Mouse (Mus musculus) stomach, embryonic 15.5 days (tissue): Measurements from ENCODE around the gene Smarca2. TPM values are rescaled to one million over a fixed set of nuclear protein-coding genes. Genes with fewer than 3 reads are reported as not detected.
"Not testable (repeated sequence)": the region's sequence is repeated elsewhere in the genome, so short reads cannot be mapped to it uniquely, and the experiment has no call there.

Experiments
- ATAC-seq: fragments of 200-750 bp; cut with Nextera tagmentation; 2 replicates; pipeline ENCODE4 v1.8.0; 2017; ENCODE audit warnings: low read depth, moderate number of reproducible peaks, moderate TSS enrichment; ENCODE audit not compliant: insufficient read depth, low FRiP score
- H3K27ac ChIP-seq: fragments of 300-500 bp; sonication (generic); 2 replicates; pipeline ENCODE4 v1.5.1; 2015; ENCODE audit warnings: mild to moderate bottlenecking, inconsistent platforms
- H3K27me3 ChIP-seq: fragments of 300-500 bp; sonication (generic); replicated peaks from 2 replicates; pipeline ENCODE4 v1.6.1; 2015; ENCODE audit warnings: inconsistent platforms
- H3K36me3 ChIP-seq: fragments of 300-500 bp; sonication (generic); 2 replicates; pipeline ENCODE4 v1.6.1; 2015; ENCODE audit warnings: inconsistent platforms
- H3K4me1 ChIP-seq: fragments of 300-500 bp; sonication (generic); 2 replicates; pipeline ENCODE4 v1.6.1; 2015; ENCODE audit warnings: inconsistent platforms
- H3K4me2 ChIP-seq: fragments of 300-500 bp; sonication (generic); 2 replicates; pipeline ENCODE4 v1.6.1; 2015; ENCODE audit warnings: mild to moderate bottlenecking, inconsistent platforms
- H3K4me3 ChIP-seq: fragments of 300-500 bp; sonication (generic); replicated peaks from 2 replicates; pipeline ENCODE4 v1.5.1; 2015; ENCODE audit warnings: inconsistent platforms
- H3K9ac ChIP-seq: fragments of 300-500 bp; sonication (generic); 2 replicates; pipeline ENCODE4 v1.6.1; 2015; ENCODE audit warnings: inconsistent platforms
- H3K9me3 ChIP-seq: fragments of 300-500 bp; sonication (generic); 2 replicates; pipeline ENCODE4 v1.6.1; 2016; ENCODE audit warnings: inconsistent platforms
- WGBS: fragments of 180-500 bp; shearing (Covaris S2); methylation state at CpG from one replicate; pipeline ENCODE4 v1.1.7; 2015; 5-methylcytosine and 5-hydroxymethylcytosine counted together
- polyA plus RNA-seq: library from polyadenylated mRNA; unstranded; fragments of >200 nt; fragmentation: Nextera tagmentation; extraction: Ambion mirVana; gene quantifications from 2 replicates; pipeline ENCODE4 v1.2.1, GENCODE M21; 2015

Gene Smarca2
- polyA plus RNA-seq, 1 experiment from 2014 or later = 46.3 TPM

DNA sequence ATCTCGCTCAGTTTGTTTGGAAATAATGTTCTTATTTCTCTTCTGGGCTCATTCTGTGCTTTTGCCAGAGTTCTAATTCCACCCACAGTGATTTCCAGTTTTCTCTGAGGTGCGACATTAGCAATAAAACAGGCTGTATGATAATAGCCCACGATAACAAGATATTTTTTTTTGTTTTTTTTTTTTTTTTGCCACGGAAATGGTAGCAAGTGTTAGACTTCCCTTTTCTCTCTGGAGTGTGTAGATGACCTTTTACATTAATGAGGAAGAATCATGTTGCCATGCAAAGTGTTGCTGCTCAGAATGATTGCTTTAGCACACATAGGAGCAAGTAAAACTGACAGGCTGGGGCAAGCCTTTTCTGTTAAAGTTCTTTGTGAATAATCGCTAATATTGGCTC lies 61.5 kb downstream of the Smarca2 start:
- Histone ChIP-seq H3K4me1 (no peaks in the 10 kb centered on the region), H3K9ac (no peak overlapping the region), H3K27me3 (no peaks in the 10 kb centered on the region), H3K36me3 (no peaks in the 10 kb centered on the region), H3K27ac (no peak overlapping the region), H3K9me3 (no peaks in the 10 kb centered on the region), H3K4me3 (no peak overlapping the region), H3K4me2 (no peak overlapping the region)
- no peak for ATAC-seq
- WGBS = 68% methylated on average over 5 of the region's 5 CpGs

DNA sequence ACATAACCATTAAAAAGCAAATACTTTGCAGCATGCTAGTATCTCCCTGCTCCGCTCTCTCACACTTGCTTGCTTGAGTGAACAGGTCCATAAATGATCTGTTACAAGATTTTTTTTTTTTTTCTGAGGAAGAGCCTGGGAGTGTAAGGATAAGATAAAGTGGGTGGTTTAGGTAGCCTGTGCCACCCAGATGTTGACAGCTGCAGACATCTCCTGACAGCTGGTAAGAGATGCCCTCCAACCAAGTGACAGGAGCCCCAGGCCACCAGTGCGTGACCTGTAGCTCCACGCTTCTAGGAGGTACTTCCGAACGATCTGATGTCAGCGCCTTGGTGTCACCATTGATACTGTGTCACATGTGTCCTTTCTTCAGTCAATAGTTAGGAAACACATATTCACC lies 65.2 kb downstream of the Smarca2 start:
- 89% methylated on average over 6 of the region's 6 CpGs for WGBS
- no peak overlapping the region for H3K9ac ChIP-seq

DNA sequence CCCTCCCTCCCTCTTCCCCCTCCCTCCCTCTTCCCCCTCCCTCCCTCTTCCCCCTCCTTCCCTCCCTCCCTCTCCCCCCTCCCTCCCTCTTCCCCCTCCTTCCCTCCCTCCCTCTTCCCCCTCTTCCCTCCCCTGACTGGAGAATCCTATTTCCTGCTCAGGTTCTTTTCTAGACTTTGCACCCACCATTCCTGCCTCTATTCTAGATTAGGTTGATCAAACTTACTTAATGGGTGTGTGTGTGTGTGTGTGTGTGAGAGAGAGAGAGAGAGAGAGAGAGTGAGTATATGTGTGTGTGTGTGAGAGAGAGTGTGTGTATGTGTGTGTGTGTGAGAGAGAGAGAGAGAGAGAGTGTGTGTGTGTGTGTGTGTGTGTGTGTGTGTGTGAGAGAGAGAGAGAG lies 66.6 kb downstream of the Smarca2 start:
- H3K36me3 ChIP-seq, H3K9me3 ChIP-seq, H3K4me2 ChIP-seq, H3K9ac ChIP-seq, H3K27me3 ChIP-seq, ATAC-seq, H3K4me1 ChIP-seq, H3K4me3 ChIP-seq, H3K27ac ChIP-seq: not testable (repeated sequence)

More for the DNA sequence above, 65.2 kb downstream of the Smarca2 start:
- H3K4me2 ChIP-seq = no peak overlapping the region
- ATAC-seq = no peak
- H3K36me3 ChIP-seq = peaks cover 3% of the 10 kb centered on the region; the same call in 1 of the 2 replicates
- H3K4me3 ChIP-seq = no peak overlapping the region
- H3K27me3 ChIP-seq = no peaks in the 10 kb centered on the region
- H3K27ac ChIP-seq = no peak overlapping the region
- no peaks in the 10 kb centered on the region for H3K4me1 ChIP-seq
- no peaks in the 10 kb centered on the region for H3K9me3 ChIP-seq

DNA sequence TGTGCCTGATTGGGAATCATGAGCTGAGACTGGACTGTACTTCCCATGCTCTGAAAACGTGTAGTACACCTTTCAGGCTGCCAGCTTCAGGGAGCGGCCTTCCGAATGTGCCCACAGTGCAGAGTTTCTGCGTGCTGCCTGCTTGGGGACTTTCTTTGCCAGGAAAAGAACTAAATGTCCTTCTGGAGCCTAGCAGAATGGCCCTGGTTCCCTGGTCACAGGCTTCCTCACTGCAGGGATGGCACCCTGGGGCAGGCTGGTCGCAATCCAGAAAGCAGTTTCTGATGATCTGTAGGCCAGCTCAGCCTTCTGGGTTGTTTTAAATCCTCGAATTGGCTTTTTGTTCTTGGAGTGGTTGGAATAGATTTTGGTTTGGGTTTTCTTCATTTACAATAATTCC lies 71.1 kb downstream of the Smarca2 start:
- H3K4me2 ChIP-seq = no peak overlapping the region
- no peaks in the 10 kb centered on the region for H3K27me3 ChIP-seq
- H3K4me1 ChIP-seq = no peaks in the 10 kb centered on the region
- no peak overlapping the region for H3K4me3 ChIP-seq
- no peaks in the 10 kb centered on the region for H3K9me3 ChIP-seq
- 61% methylated on average over 6 of the region's 6 CpGs for WGBS
- peaks cover 3% of the 10 kb centered on the region; the same call in 1 of the 2 replicates for H3K36me3 ChIP-seq
- no peak overlapping the region for H3K27ac ChIP-seq
- no peak for ATAC-seq
- H3K9ac ChIP-seq = no peak overlapping the region

DNA sequence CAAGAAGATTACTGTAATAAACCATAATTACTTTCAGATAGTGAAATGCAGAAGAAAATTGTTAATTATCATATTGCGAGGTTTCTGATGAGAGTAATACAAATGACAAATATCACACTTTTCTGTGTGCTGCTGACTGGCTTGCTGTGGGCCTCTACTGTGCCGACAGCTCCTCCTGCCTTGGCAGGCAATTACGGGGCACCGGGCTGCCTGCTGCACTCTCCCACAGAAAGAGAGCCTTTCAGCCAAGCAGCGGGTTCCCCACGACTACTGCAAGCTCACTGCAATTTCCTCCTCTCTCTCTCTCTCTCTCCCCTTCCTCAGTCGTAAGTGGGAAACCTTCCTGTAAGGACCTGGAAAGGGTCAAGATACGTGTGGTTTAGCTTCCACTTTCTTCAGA lies 73.7 kb downstream of the Smarca2 start:
- Histone ChIP-seq H3K4me2 (no peak overlapping the region), H3K36me3 (peaks cover 11% of the 10 kb centered on the region), H3K4me3 (no peak overlapping the region)

DNA sequence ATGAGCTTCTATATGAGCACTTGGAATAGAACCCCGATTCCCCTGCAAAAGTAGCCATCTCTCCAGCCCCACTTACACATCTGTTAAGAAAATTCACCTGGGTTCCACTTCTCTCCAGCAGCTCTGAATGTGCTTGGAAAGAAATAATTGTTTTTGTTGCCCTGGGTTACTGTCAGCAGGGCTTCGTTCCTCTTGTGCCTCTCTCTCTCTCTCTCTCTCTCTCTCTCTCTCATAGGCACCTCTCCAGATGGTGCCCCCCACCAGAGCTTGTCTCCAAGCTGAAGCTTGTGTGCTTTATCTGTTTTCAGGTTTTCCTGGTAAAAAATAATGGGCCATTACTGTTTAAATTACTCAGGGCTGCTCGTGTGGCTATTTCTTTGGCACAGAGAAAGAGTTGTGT lies 74.8 kb downstream of the Smarca2 start:
- Histone ChIP-seq H3K27me3 (no peaks in the 10 kb centered on the region), H3K9me3 (no peaks in the 10 kb centered on the region), H3K27ac (no peak overlapping the region), H3K4me2 (no peak overlapping the region), H3K36me3 (peaks cover 8% of the 10 kb centered on the region), H3K4me1 (no peaks in the 10 kb centered on the region), H3K4me3 (no peak overlapping the region), H3K9ac (no peak overlapping the region)
- ATAC-seq = no peak
- 63% methylated on average over 3 of the region's 3 CpGs for WGBS

More for the DNA sequence above, 73.7 kb downstream of the Smarca2 start:
- no peak overlapping the region for H3K27ac ChIP-seq
- no peak for ATAC-seq
- H3K4me1 ChIP-seq = no peaks in the 10 kb centered on the region
- H3K9me3 ChIP-seq = no peaks in the 10 kb centered on the region
- no peaks in the 10 kb centered on the region for H3K27me3 ChIP-seq
- H3K9ac ChIP-seq = no peak overlapping the region
- WGBS = 46% methylated on average over 8 of the region's 8 CpGs

DNA sequence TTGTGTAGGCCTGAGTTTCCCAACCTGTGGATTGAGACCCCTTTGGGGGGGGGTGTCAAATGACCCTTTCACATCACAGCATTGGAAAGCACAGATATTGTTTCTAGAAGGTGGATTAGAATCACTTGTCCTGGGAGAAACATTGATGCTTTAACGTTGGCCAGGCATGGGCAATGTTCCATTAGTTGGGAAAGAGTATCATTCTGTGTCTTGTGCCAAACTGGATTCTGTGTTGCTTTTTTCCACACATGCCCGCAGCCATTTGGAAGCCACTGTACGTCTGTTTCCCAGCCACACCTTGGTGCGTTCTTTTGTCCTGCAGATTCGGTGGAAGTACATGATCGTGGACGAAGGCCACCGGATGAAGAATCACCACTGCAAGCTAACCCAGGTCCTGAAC lies 76.7 kb downstream of the Smarca2 start:
- Histone ChIP-seq H3K36me3 (peaks cover 8% of the 10 kb centered on the region), H3K27ac (no peak overlapping the region), H3K27me3 (no peaks in the 10 kb centered on the region), H3K9ac (no peak overlapping the region), H3K9me3 (no peaks in the 10 kb centered on the region), H3K4me3 (no peak overlapping the region), H3K4me1 (no peaks in the 10 kb centered on the region), H3K4me2 (no peak overlapping the region)
- ATAC-seq = no peak
- 92% methylated on average over 8 of the region's 8 CpGs for WGBS

DNA sequence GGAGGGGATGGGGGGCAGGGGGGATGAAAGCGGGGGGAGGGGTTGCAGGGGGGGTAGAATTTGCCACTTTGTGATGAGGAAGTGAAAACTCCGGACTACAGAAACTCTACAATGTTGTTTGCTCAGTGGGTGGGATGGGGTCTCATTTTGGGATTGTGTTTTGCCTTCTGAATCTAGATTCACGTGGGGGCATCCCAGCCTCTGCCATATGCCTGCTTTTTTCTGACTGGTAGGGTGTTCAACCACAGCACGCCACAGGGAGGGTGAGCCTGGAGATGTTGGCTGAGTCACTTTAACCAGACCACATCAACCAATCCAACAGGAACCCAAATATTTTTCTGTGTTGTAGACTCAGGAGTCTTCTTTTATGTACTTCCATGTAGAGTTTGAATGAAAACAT lies 77.3 kb downstream of the Smarca2 start:
- Histone ChIP-seq H3K27me3 (no peaks in the 10 kb centered on the region), H3K4me2 (no peak overlapping the region), H3K36me3 (peaks cover 8% of the 10 kb centered on the region), H3K4me1 (no peaks in the 10 kb centered on the region), H3K27ac (no peak overlapping the region), H3K4me3 (no peak overlapping the region), H3K9ac (no peak overlapping the region), H3K9me3 (no peaks in the 10 kb centered on the region)
- 89% methylated on average over 4 of the region's 4 CpGs for whole genome bisulfite sequencing
- ATAC-seq = no peak

DNA sequence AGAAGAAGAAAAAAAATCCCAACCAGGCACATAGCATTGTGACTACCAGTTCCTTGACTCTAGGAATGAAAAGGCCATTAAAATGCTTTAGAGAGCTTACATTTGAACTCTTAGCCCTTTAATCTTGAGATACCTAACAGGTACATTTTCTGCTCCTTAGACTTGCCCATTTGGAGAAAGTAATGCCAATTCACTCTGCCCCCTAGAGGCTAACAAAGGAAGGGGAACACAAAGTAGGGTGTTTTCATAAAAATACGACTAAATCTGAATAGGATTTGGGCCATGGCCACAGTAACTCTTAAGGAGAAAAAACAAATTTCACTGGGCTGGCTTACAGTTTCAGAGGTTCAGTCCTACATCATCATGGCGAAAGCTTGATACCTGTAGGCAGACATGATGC lies 77.9 kb downstream of the Smarca2 start:
- Histone ChIP-seq H3K4me3 (no peak overlapping the region), H3K27ac (no peak overlapping the region), H3K4me2 (no peak overlapping the region), H3K36me3 (peaks cover 11% of the 10 kb centered on the region), H3K4me1 (no peaks in the 10 kb centered on the region), H3K27me3 (no peaks in the 10 kb centered on the region), H3K9me3 (no peaks in the 10 kb centered on the region), H3K9ac (no peak overlapping the region)
- no peak for ATAC-seq
- 86% methylated on average over 2 of the region's 2 CpGs for WGBS

DNA sequence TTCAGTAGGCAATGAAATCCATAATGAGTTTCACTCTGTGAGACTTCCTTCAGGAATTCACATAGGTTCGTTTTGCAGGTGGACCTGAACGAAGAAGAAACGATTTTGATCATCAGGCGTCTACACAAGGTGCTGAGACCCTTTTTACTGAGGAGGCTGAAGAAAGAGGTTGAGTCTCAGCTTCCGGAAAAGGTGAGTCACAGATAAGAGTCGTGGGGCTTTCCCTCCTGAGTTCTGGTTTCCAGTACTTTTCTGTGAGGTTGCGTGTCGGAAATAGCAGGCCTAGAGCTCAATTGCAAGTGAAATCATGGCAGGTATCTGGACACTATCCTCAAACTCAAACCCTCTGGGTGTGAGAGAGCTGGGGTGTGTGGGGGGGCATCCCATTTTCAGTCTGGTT lies 78.9 kb downstream of the Smarca2 start:
- 89% methylated on average over 8 of the region's 8 CpGs for WGBS
- H3K4me1 ChIP-seq = no peaks in the 10 kb centered on the region

DNA sequence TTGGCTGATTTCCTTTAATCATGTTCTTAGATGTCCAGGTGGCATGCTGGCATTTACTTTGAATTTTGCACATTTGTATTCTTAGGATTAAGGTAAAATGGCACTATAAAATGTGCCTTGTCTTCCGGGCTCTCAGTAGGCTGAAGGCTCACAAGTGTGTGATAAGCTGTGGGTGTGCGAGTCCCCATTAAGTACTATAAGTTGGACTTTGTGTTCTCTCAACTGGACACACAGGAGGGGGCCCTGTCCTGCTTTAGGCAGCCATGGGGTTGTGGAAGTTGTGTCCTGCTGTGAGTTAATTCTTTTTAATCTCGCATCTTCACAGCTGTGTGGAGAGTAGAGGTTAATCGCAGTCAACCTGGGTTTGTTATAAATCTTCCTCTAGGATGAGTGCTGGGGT lies 85.7 kb downstream of the Smarca2 start:
- no peaks in the 10 kb centered on the region for H3K9me3 ChIP-seq
- no peak for ATAC-seq
- 62% methylated on average over 4 of the region's 4 CpGs for WGBS
- no peak overlapping the region for H3K27ac ChIP-seq
- H3K27me3 ChIP-seq = no peaks in the 10 kb centered on the region
- H3K4me3 ChIP-seq = no peak overlapping the region
- H3K9ac ChIP-seq = no peak overlapping the region
- H3K4me1 ChIP-seq = no peaks in the 10 kb centered on the region
- 0 out of 2 replicates have a peak, but pooled peaks cover 31% of the 10 kb centered on the region for H3K36me3 ChIP-seq
- no peak overlapping the region for H3K4me2 ChIP-seq

More for the DNA sequence above, 78.9 kb downstream of the Smarca2 start:
- Histone ChIP-seq H3K4me2 (no peak overlapping the region), H3K9me3 (no peaks in the 10 kb centered on the region), H3K4me3 (no peak overlapping the region), H3K9ac (no peak overlapping the region), H3K36me3 (peaks cover 15% of the 10 kb centered on the region), H3K27ac (no peak overlapping the region), H3K27me3 (no peaks in the 10 kb centered on the region)
- ATAC-seq = no peak

DNA sequence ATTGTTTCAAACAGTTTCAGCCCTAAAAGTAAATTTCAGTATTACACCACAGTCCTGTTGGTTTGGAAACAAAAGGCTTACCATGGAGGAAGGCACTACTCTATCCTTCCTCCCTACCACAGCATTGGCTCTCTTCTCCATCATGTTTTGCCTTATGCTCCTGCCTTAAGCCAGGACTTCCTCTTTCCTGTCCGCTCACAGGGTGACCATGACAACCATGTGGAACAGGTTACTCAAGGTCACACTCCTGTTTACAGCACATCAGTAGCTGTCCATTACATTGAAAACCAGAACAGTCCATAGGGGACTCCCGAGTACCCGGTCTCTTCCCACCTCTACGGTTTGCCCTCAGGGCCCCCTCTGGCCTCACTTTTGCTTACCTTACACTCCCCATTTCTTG lies 92.3 kb downstream of the Smarca2 start:
- Histone ChIP-seq H3K9me3 (no peaks in the 10 kb centered on the region), H3K27me3 (no peaks in the 10 kb centered on the region), H3K4me2 (no peak overlapping the region), H3K27ac (no peak overlapping the region), H3K4me3 (no peak overlapping the region), H3K36me3 (peaks cover 28% of the 10 kb centered on the region; the same call in 1 of the 2 replicates), H3K4me1 (no peaks in the 10 kb centered on the region), H3K9ac (no peak overlapping the region)
- 49% methylated on average over 4 of the region's 4 CpGs for WGBS
- no peak for ATAC-seq

DNA sequence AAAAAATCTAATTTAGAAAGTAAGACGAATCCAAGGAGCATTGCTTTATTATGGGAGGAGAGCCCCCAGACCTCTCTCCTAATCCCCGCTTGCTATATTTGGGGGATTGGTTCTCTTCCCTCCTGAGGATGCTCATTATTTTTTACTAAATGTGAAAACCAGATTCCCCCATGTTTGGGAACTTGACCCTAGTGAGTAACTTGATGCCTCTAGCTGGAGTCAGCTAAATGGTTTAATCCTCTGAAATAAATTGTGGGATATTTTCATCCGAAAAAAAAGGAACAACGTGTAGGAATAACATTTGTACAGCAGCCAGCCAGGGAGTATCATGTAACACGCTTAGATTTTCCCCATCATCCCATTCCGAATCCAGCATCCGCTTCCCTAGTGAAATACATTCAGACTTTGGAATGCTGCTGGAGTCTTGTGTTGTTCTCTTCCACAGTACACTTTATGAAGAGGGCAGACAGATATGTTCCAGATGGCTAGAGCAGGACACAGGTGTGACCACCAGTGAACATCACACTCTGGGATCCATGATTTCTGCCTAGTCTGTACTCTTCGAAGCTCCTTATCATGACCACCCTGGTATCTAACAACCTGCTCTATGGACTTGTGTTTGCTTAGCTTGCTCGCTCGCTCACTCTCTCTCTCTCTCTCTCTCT lies 99.8 kb downstream of the Smarca2 start:
- Histone ChIP-seq H3K27ac (no peak overlapping the region), H3K4me3 (no peak overlapping the region), H3K27me3 (no peaks in the 10 kb centered on the region), H3K9ac (no peak overlapping the region), H3K4me1 (no peaks in the 10 kb centered on the region), H3K4me2 (no peak overlapping the region), H3K36me3 (no peaks in the 10 kb centered on the region), H3K9me3 (no peaks in the 10 kb centered on the region)
- WGBS = 55% methylated on average over 10 of the region's 10 CpGs
- no peak for ATAC-seq
